Mouse (Mus musculus) bone marrow macrophage, adult 2 months (primary cell): ENCODE measurements around the gene Abracl.

Experiments
- CTCF ChIP-seq: IDR thresholded peaks from 2 replicates; pipeline ENCODE4 v1.5.1; 2012; ENCODE audit warnings: low read depth, mild to moderate bottlenecking, low read length, moderate library complexity
- POLR2A ChIP-seq: IDR thresholded peaks from 2 replicates; pipeline ENCODE4 v1.6.1; 2012; ENCODE audit warnings: mild to moderate bottlenecking, low read depth, low read length, borderline replicate concordance

DNA sequence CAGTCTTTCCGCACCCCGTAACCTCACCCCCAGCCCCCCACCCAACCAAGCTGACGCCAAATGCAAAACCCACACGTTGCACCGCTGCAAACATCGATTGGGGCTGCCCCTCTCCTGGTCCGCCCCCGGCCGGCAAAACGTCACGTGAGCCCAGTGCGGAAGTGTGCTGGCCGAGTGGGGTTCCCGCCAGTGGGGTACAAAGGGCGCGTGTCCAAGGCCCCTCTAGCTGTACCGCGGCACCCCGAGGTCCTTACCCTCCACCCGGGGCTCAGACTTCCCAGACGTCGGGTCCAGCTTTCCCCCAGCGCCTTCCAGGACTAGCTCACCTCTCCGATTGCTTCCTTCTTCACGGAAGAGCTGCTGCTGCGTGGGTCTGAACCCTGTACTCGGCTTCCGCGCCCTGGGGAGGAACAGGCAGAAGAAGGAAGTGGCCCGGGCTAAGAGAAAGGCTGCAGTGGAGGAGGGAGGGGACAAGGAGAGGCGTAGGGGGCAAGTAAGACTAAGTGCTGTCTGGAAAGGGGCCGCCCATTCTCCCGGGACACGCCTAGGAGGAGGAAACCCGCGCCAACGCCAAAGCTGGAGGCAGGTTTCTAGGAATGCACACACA is at the start of gene Abracl:
- TF ChIP-seq CTCF: no peak
- TF ChIP-seq POLR2A: no peak
